13 mouse cellular contexts compared by ENCODE assay signal in the genomic region with DNA sequence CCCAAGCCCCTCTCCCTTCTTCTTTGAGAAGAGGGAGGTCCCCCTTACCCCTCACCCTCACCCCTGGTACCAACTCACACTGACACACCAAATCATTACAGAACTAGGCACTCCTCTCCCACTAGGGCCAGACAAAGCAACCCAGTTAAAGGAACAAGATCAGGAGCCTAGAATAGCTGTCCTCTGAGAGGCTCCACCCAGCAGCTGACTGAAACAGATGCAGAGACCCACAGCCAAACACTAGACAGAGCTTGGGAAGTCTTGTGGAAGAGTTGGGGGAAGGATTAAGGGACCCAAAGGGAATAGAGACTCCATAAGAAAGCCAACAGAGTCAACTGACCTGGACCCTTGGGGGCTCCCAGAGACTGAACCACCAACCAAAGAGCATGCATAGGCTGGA.
DNase-seq lines count a peak whose midpoint lies in the region.
"Had no signal": no experiment of that assay in that cellular context is flagged by ENCODE, and none has a peak within 500 bp of the region (broad histone marks: within the 10 kb centered on the region; RNA-seq: fewer than 3 reads in every experiment).

No protein-coding gene starts in this region.

- no peak overlapping the region for H3K27ac ChIP-seq in heart, embryonic 10.5 days
- H3K27ac ChIP-seq: embryonic facial prominence, embryonic 13.5 days; forebrain, embryonic 12.5 days; hindbrain, embryonic 15.5 days had no signal

- no peaks in the 10 kb centered on the region for H3K27me3 ChIP-seq in heart, embryonic 10.5 days (ENCODE audit: insufficient read depth, poor library complexity, severe bottlenecking)
- H3K27me3 ChIP-seq: embryonic facial prominence, embryonic 13.5 days; forebrain, embryonic 12.5 days; hindbrain, embryonic 15.5 days had no signal

- peak; percentile 93 for DNase-seq in heart, adult 11 months
- DNase-seq in heart, postnatal 4 days: no peak
- peak; percentile 17 to 28 for DNase-seq in heart, postnatal 10 days
- DNase-seq in heart, embryonic 10.5 days (ENCODE audit: low spot score): no peak
- peak; percentile 27 for DNase-seq in brain, adult 2 months (ENCODE audit: low read depth, low spot score)
- DNase-seq in skeletal muscle tissue, adult 2 months (ENCODE audit: low read depth, low spot score): peak; percentile 21
- no peak for DNase-seq in kidney, postnatal 14 days
- DNase-seq: adrenal gland, adult 8-10 months; adrenal gland, postnatal 36 days; kidney, adult 9 months had no signal

- peaks cover 3% of the 10 kb centered on the region; the same call in 1 of the 2 replicates for H3K36me3 ChIP-seq in heart, embryonic 10.5 days
- H3K36me3 ChIP-seq: embryonic facial prominence, embryonic 13.5 days; forebrain, embryonic 12.5 days; hindbrain, embryonic 15.5 days had no signal

- no peaks in the 10 kb centered on the region for H3K9me3 ChIP-seq in heart, embryonic 10.5 days
- H3K9me3 ChIP-seq: embryonic facial prominence, embryonic 13.5 days; forebrain, embryonic 12.5 days; hindbrain, embryonic 15.5 days had no signal

- intact Hi-C loops in heart, postnatal 10 days (cut with DNase I): no loop called here

- no peak overlapping the region for H3K4me3 ChIP-seq in heart, embryonic 10.5 days
- H3K4me3 ChIP-seq: embryonic facial prominence, embryonic 13.5 days; forebrain, embryonic 12.5 days; hindbrain, embryonic 15.5 days had no signal

- peaks cover 19% of the 10 kb centered on the region for H3K4me1 ChIP-seq in heart, embryonic 10.5 days
- H3K4me1 ChIP-seq: embryonic facial prominence, embryonic 13.5 days had no signal

Comparison
In these comparisons a context has a peak if more than half of its experiments do, and no peak if none do; other contexts are left out.
1. DNase-seq: peak in heart, adult 11 months (single experiment), heart, postnatal 10 days (2 of 2), brain, adult 2 months (single experiment) and skeletal muscle tissue, adult 2 months (single experiment); none in heart, postnatal 4 days (single experiment), heart, embryonic 10.5 days (single experiment) and kidney, postnatal 14 days (single experiment).